Mouse (Mus musculus): Measurements from ENCODE around the gene Gm8653.
"Not testable (repeated sequence)": the region's sequence is repeated elsewhere in the genome, so short reads cannot be mapped to it uniquely, and the experiment has no call there.

The Gm8653 gene

GRCm38 (mm10) chr7:22201164-22201563 is at the start of gene Gm8653:
TSS of gene Gm8653 (minus strand) at chr7:22201264.
- DNase-seq (ENCODE audit: low read depth, low spot score), result not testable (repeated sequence)

GRCm38 (mm10) chr7:22229384-22229783 is 28.3 kb upstream of the Gm8653 start, which contains the start of gene Gm8453:
TSS of gene Gm8453 (minus strand) at chr7:22229484.
- not testable (repeated sequence) for DNase-seq (ENCODE audit: low read depth, low spot score)

GRCm38 (mm10) chr7:22189077-22189476 is 12.0 kb downstream of the Gm8653 start, which contains the start of gene Vmn1r143:
TSS of gene Vmn1r143 (plus strand) at chr7:22189377.
- DNase-seq (ENCODE audit: low read depth, low spot score), result not testable (repeated sequence)

GRCm38 (mm10) chr7:22163935-22164334 is 37.1 kb downstream of the Gm8653 start, which contains the start of gene Vmn1r142:
TSS of gene Vmn1r142 (minus strand) at chr7:22164035.
- DNase-seq (ENCODE audit: low read depth, low spot score), result not testable (repeated sequence)
